Mouse (Mus musculus) forebrain, embryonic 14.5 days (tissue): ENCODE data around the gene Vmn1r213. TPM values are rescaled to one million over a fixed set of nuclear protein-coding genes. Genes with fewer than 3 reads are reported as not detected.

Source experiments
- ATAC-seq: fragments of 200-750 bp; cut with Nextera tagmentation; 2 replicates; pipeline ENCODE4 v1.8.0; 2017; ENCODE audit warnings: mild to moderate bottlenecking, moderate library complexity
- DNase-seq: peaks from one replicate; pipeline ENCODE4 v3.0.0-alpha.2; 2015; ENCODE audit warnings: low spot score
- H3K27ac ChIP-seq: fragments of 300-500 bp; sonication (generic); 2 replicates; pipeline ENCODE4 v1.5.1; 2014; ENCODE audit warnings: low read depth, mild to moderate bottlenecking, control low read depth, low read length, moderate library complexity
- H3K27me3 ChIP-seq: fragments of 300-500 bp; sonication (generic); replicated peaks from 2 replicates; pipeline ENCODE4 v1.6.1; 2014; ENCODE audit warnings: low read length, control low read depth, mixed read lengths; ENCODE audit not compliant: control insufficient read depth, insufficient read depth
- H3K36me3 ChIP-seq: fragments of 300-500 bp; sonication (generic); 2 replicates; pipeline ENCODE4 v1.6.1; 2014; ENCODE audit warnings: low read length, control low read depth; ENCODE audit not compliant: control insufficient read depth, insufficient read depth
- H3K4me1 ChIP-seq: fragments of 300-500 bp; sonication (generic); 2 replicates; pipeline ENCODE4 v1.6.1; 2014; ENCODE audit warnings: antibody characterized with exemption, low read length, control low read depth; ENCODE audit not compliant: control insufficient read depth, insufficient read depth
- H3K4me2 ChIP-seq: fragments of 300-500 bp; sonication (generic); 2 replicates; pipeline ENCODE4 v1.6.1; 2014; ENCODE audit warnings: mild to moderate bottlenecking, control low read depth, low read length
- H3K4me3 ChIP-seq: fragments of 300-500 bp; sonication (generic); 2 replicates; pipeline ENCODE4 v1.5.1; 2014; ENCODE audit warnings: low read depth, low read length, control low read depth
- H3K9ac ChIP-seq: fragments of 300-500 bp; sonication (generic); 2 replicates; pipeline ENCODE4 v1.6.1; 2014; ENCODE audit warnings: mild to moderate bottlenecking, low read length, control low read depth, moderate library complexity
- H3K9me3 ChIP-seq: fragments of 300-500 bp; sonication (generic); replicated peaks from 2 replicates; pipeline ENCODE4 v1.6.1; 2016; ENCODE audit warnings: low read length, control low read depth, mixed read lengths; ENCODE audit not compliant: control insufficient read depth
- WGBS: fragments of 180-500 bp; shearing (Covaris S2); extraction: QIAGEN DNeasy Blood & Tissue Kit; methylation state at CpG from one replicate; pipeline ENCODE4 v1.1.7; 2014; 5-methylcytosine and 5-hydroxymethylcytosine counted together
- polyA plus RNA-seq: library from polyadenylated mRNA; unstranded; fragments of >200 nt; fragmentation: Nextera tagmentation; extraction: Ambion mirVana; gene quantifications from 2 replicates; pipeline ENCODE4 v1.2.1, GENCODE M21; 2014

Gene Vmn1r213
- not detected in 2 replicates for polyA plus RNA-seq

DNA sequence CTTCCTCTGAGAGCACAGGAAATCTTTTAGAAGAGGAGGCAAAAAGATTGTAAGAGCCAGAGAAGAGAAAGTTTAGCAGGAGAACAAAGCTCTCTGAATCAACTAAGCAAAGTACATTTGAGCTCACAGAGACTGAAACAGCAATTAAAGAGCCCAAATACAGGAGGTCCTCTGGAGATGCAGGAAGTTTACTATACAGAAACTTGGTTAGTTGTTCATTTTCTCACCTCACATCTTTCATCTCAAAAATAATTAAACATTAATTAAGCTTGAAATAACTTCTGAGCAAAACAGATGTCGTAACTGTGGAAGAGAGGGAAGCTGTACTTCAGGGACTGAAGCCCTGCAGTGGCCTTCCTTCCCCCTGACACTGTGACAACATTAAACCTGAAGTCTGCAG, at the start of gene Vmn1r213:
TSS of gene Vmn1r213 (plus strand) at position 301 of the 400 bp plus-strand sequence.
- no peaks in the 10 kb centered on the region for H3K4me1 ChIP-seq
- no peaks in the 10 kb centered on the region for H3K27me3 ChIP-seq
- no peak within 1 kb of the TSS for H3K9ac ChIP-seq
- no peak within 1 kb of the TSS for H3K4me3 ChIP-seq
- DNase-seq (no peak), ATAC-seq (no peak)
- H3K36me3 ChIP-seq, result no peaks in the 10 kb centered on the region
- H3K4me2 ChIP-seq, result no peak within 1 kb of the TSS
- H3K27ac ChIP-seq, result no peak within 1 kb of the TSS
- H3K9me3 ChIP-seq, result no peaks in the 10 kb centered on the region
- 79% methylated on average over 1 of the region's 1 CpGs for WGBS

DNA sequence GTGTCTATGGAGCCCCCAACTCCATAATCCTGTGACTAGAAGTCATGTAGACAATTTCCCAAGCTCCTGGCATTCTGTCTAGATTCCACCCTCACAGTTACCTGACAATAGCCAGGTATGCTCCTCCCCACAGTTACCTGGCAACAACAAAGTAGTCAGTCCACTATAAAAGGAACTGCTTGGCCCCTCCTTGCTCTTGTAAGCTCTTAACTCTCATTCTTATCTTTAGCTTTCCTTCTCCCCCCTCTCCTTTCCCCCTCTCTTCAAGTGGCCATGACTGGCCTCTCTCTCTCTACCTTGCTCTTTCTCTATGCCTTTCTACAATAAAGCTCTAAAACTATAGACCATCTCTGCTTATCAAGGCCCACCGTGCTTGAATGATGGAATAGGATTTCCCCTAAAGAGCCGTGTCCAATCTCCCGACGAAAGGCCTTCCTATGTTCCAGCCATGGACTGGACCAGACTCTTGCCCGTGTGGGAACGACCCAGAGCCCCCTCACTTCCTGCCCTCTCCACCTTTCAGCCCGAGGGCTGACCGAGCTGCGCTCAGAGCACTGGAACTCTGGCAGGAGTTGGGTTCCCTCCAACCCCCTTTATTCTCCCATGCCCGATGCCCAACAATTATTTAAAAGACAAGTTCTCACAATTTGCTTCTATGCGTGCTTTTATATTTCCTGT, 17.1 kb upstream of the Vmn1r213 start:
- no peak overlapping the region for H3K9ac ChIP-seq
- no peak overlapping the region for H3K4me2 ChIP-seq
- H3K9me3 ChIP-seq, result no peaks in the 10 kb centered on the region
- 88% methylated on average over 11 of the region's 11 CpGs for WGBS
- H3K4me1 ChIP-seq, result no peaks in the 10 kb centered on the region
- no peak for DNase-seq
- no peak overlapping the region for H3K4me3 ChIP-seq
- H3K36me3 ChIP-seq, result no peaks in the 10 kb centered on the region
- no peaks in the 10 kb centered on the region for H3K27me3 ChIP-seq
- no peak for ATAC-seq
- no peak overlapping the region for H3K27ac ChIP-seq

DNA sequence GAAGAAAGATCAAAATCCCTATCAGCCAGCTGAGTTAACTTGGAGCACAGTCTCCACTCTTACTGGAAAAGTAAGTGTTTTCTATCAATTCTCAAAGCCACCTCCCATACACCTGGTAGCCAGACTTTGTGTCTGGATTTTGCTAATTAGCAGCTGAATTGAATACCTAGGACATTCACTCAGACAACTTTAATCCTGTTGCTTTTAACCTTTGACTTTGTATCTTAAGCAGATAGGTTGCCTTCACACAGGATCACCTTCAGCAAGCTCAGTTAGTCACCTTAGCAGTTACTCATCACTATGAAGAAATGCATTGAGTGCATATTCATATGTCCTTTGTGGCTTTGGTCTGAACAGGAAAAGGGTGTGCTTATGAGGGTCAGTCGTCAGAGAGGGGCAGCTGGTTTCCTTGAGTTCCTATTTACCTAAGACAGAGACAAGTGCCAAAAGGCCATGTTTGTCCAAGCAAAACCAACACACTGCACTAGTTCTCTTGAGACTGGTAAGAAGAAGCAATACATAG, 15.2 kb upstream of the Vmn1r213 start:
- ATAC-seq (no peak), DNase-seq (no peak)
- WGBS, result 43% methylated on average over 1 of the region's 1 CpGs
- no peaks in the 10 kb centered on the region for H3K36me3 ChIP-seq
- H3K4me1 ChIP-seq, result no peaks in the 10 kb centered on the region
- H3K27me3 ChIP-seq, result no peaks in the 10 kb centered on the region
- H3K4me3 ChIP-seq, result no peak overlapping the region
- no peak overlapping the region for H3K27ac ChIP-seq
- H3K9me3 ChIP-seq, result no peaks in the 10 kb centered on the region; the same call in 1 of the 2 replicates
- H3K4me2 ChIP-seq, result no peak overlapping the region
- H3K9ac ChIP-seq, result no peak overlapping the region

DNA sequence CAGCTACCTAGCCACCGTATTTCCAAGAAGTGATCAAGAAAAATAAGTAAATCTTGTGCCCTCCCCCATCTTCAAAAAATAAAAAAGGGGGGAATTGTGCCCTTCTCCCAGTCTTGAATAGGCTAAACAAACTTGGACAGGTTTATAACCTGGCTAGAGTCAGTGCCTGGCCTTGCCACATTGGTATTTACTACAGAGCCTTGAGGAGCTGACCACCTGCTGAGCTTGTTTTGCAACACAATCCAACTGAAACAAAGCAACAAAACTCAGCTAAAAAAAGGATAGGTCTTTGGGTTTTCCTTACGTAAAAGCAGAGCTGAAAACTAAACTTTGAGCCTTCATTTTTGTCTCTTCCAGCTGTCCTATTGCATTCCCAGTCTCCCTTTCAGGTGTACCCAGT, 14.7 kb upstream of the Vmn1r213 start:
- H3K36me3 ChIP-seq, result no peaks in the 10 kb centered on the region
- no peaks in the 10 kb centered on the region for H3K4me1 ChIP-seq
- no peaks in the 10 kb centered on the region; the same call in 1 of the 2 replicates for H3K9me3 ChIP-seq
- no peak overlapping the region for H3K27ac ChIP-seq
- no peak overlapping the region for H3K4me3 ChIP-seq
- no peak overlapping the region for H3K9ac ChIP-seq
- 48% methylated on average over 2 of the region's 2 CpGs for WGBS
- H3K4me2 ChIP-seq, result no peak overlapping the region
- no peaks in the 10 kb centered on the region for H3K27me3 ChIP-seq
- ATAC-seq, result no peak
- DNase-seq, result no peak

DNA sequence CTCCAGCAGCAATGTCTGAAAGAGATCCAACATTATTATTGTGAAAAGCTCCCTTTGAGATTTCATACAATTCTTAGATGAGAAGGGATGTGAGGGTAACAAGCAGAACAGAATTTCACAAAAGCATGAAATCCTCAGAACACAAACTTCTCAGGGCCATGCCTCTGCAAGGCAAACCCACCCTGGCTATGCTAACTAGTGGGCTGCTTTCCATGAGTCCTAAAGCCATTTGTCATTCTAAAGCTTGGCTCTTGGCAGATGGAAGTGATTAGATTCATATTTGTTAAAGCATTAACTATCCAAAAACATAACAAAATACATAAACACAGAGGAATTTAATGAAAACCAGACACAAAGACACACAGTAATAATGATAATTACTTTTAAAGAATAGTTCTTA, 10.7 kb downstream of the Vmn1r213 start:
- Histone ChIP-seq H3K27ac (no peak overlapping the region), H3K4me2 (no peak overlapping the region), H3K36me3 (no peaks in the 10 kb centered on the region), H3K4me3 (no peak overlapping the region), H3K27me3 (no peaks in the 10 kb centered on the region), H3K9me3 (no peaks in the 10 kb centered on the region), H3K4me1 (no peaks in the 10 kb centered on the region), H3K9ac (no peak overlapping the region)
- DNase-seq, result no peak
- no peak for ATAC-seq

DNA sequence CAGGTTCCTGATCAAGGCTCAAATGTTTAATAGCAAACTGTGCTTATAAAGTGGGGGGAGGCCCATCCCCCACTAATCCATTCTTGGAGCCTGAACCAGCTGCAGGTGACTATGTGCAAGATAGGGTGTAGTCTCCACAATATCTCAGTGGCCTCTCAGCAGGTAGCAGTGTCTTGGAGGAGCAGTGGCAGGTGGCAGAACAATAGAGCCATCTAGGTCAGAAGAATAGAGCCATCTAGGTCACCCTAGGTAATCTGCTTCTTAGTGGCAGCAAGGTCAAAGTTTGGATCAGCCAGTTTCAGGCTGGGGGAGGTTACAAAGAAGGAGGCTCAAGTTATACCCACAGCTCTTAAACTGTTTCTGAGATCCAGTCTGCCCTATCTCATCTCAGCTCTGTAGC, 17.4 kb downstream of the Vmn1r213 start:
- DNase-seq, result no peak
- no peaks in the 10 kb centered on the region for H3K36me3 ChIP-seq

DNA sequence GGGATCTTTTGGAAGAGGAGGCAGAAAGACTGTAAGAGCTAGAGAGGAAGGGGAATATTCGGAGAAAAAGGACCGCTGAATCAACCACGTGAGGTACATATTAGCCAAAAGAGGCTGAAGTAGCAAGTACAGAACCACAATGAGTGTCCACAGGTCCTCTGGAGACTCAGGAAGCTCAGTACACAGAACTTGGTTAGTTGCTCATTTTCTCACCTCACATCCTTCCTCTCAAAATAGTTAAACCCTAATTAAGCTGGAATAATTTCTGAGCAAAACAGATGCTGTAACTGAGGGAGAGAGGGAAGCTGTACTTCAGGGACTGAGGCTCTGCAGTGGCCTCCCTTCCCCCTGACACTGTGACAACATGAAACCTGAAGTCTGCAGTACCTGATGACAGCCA, 22.7 kb downstream of the Vmn1r213 start, which contains the start of gene Vmn1r214:
TSS of gene Vmn1r214 (plus strand) at position 301 of the 400 bp plus-strand sequence.
- 97% methylated on average over 3 of the region's 3 CpGs for WGBS
- no peak for ATAC-seq
- no peak within 1 kb of the TSS for H3K27ac ChIP-seq

More for the DNA sequence above, 17.4 kb downstream of the Vmn1r213 start:
- H3K27me3 ChIP-seq, result no peaks in the 10 kb centered on the region
- H3K4me1 ChIP-seq, result no peaks in the 10 kb centered on the region
- H3K27ac ChIP-seq, result no peak overlapping the region
- no peak overlapping the region for H3K4me3 ChIP-seq
- no peak overlapping the region for H3K9ac ChIP-seq
- ATAC-seq, result no peak
- no peak overlapping the region for H3K4me2 ChIP-seq
- H3K9me3 ChIP-seq, result no peaks in the 10 kb centered on the region

DNA sequence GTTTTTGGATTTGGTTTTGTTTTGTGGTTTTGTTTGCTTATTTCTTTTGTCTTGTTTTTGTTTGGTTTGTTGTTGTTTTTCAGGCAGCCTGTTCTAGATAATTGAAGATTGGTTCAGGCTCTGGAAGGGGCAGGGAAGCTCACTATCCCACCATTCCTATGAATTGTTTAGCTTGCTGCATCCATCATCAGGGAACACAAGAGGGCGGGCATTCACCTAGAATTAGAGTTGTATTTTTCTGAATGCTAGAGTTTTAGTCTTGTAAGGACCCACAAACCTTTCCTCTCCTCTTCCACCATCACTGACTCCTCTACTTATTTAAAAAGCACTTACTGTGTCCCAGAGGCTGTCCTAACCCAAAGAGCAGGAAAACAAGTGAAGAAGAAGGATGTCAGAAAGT, 50.3 kb downstream of the Vmn1r213 start:
- Histone ChIP-seq H3K9me3 (no peaks in the 10 kb centered on the region), H3K4me2 (no peak overlapping the region), H3K27ac (no peak overlapping the region), H3K4me1 (no peaks in the 10 kb centered on the region), H3K9ac (no peak overlapping the region), H3K27me3 (no peaks in the 10 kb centered on the region), H3K36me3 (no peaks in the 10 kb centered on the region), H3K4me3 (no peak overlapping the region)
- ATAC-seq (no peak), DNase-seq (peak; percentile 4)
- 53% methylated on average over 1 of the region's 1 CpGs for WGBS

More for the DNA sequence above, 22.7 kb downstream of the Vmn1r213 start, which contains the start of gene Vmn1r214:
- H3K4me1 ChIP-seq, result no peaks in the 10 kb centered on the region
- H3K4me3 ChIP-seq, result no peak within 1 kb of the TSS
- DNase-seq, result no peak
- H3K36me3 ChIP-seq, result no peaks in the 10 kb centered on the region
- no peak within 1 kb of the TSS for H3K4me2 ChIP-seq
- H3K9ac ChIP-seq, result no peak within 1 kb of the TSS
- H3K27me3 ChIP-seq, result no peaks in the 10 kb centered on the region
- no peaks in the 10 kb centered on the region for H3K9me3 ChIP-seq
